Mouse (Mus musculus): ENCODE measurements around the gene Inpp4b.

DNA sequence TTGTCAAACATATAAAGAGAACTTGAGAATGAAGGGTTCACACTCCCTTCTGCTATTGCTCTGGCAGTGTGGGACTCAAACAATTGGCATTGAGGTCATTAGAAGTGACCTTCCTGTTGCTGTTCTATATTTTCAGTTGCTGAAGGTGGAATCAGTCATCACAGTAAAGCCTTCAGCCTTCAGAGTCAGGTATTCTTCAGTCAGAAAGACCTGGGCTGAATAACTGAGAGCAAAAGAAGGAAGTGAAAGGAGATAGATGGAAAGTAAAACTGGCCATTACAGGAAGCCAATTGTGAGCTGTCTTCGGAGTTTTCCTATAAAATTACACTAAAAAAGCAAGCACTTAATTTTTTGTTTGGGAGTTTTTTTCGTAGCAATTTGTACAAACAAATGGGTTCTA is 107.4 kb downstream of the Inpp4b start:
- TF ChIP-seq CTCF (IDR thresholded peaks at IDR 0.05; ENCODE audit: low read depth, low read length) (no peak), TAL1 (conservative IDR thresholded peaks at IDR 0.05; ENCODE audit: low read depth, low read length) (no peak), GATA1 (IDR thresholded peaks at IDR 0.05; ENCODE audit: borderline replicate concordance, low read length) (no peak), POLR2AphosphoS5 (IDR thresholded peaks at IDR 0.05; ENCODE audit: insufficient replicate concordance, low read depth, low read length) (no peak), GATA2 (IDR thresholded peaks at IDR 0.05; ENCODE audit: borderline replicate concordance, low read depth, low read length) (no peak)

All from G1E (cell line).